Mouse (Mus musculus) midbrain, embryonic 13.5 days (tissue): ENCODE measurements around the gene Stt3b. TPM values are rescaled to one million over a fixed set of nuclear protein-coding genes. Genes with fewer than 3 reads are reported as not detected.

Experiments used
- ATAC-seq: fragments of 200-750 bp; cut with Nextera tagmentation; 2 replicates; pipeline ENCODE4 v1.8.0; 2017; ENCODE audit warnings: mild to moderate bottlenecking, moderate TSS enrichment, moderate library complexity
- H3K27ac ChIP-seq: fragments of 300-500 bp; sonication (generic); 2 replicates; pipeline ENCODE4 v1.5.1; 2015; ENCODE audit warnings: inconsistent platforms, mild to moderate bottlenecking, moderate library complexity
- H3K27me3 ChIP-seq: fragments of 300-500 bp; sonication (generic); 2 replicates; pipeline ENCODE4 v1.6.1; 2015; ENCODE audit warnings: mild to moderate bottlenecking, inconsistent platforms
- H3K36me3 ChIP-seq: fragments of 300-500 bp; sonication (generic); 2 replicates; pipeline ENCODE4 v1.6.1; 2015; ENCODE audit warnings: mild to moderate bottlenecking, inconsistent platforms
- H3K4me1 ChIP-seq: fragments of 300-500 bp; sonication (generic); replicated peaks from 2 replicates; pipeline ENCODE4 v1.6.1; 2015; ENCODE audit warnings: inconsistent platforms
- H3K4me2 ChIP-seq: fragments of 300-500 bp; sonication (generic); replicated peaks from 2 replicates; pipeline ENCODE4 v1.6.1; 2015; ENCODE audit warnings: moderate library complexity, mild to moderate bottlenecking, inconsistent platforms
- H3K4me3 ChIP-seq: fragments of 300-500 bp; sonication (generic); replicated peaks from 2 replicates; pipeline ENCODE4 v1.5.1; 2015; ENCODE audit warnings: mild to moderate bottlenecking, inconsistent platforms
- H3K9ac ChIP-seq: fragments of 300-500 bp; sonication (generic); replicated peaks from 2 replicates; pipeline ENCODE4 v1.6.1; 2015; ENCODE audit warnings: mild to moderate bottlenecking, inconsistent platforms
- H3K9me3 ChIP-seq: fragments of 300-500 bp; sonication (generic); 2 replicates; pipeline ENCODE4 v1.6.1; 2016; ENCODE audit warnings: mild to moderate bottlenecking, inconsistent platforms
- WGBS: fragments of 180-500 bp; shearing (Covaris S2); methylation state at CpG from one replicate; pipeline ENCODE4 v1.1.7; 2015; 5-methylcytosine and 5-hydroxymethylcytosine counted together
- polyA plus RNA-seq: library from polyadenylated mRNA; unstranded; fragments of >200 nt; fragmentation: Nextera tagmentation; extraction: Ambion mirVana; gene quantifications from 2 replicates; pipeline ENCODE4 v1.2.1, GENCODE M21; 2015

Gene Stt3b
- polyA plus RNA-seq, 1 experiment from 2014 or later, result 74.2 TPM

GRCm38 (mm10) chr9:115257733-115258286, 52.4 kb downstream of the Stt3b start:
- no peaks in the 10 kb centered on the region for H3K4me1 ChIP-seq
- no peak overlapping the region for H3K4me2 ChIP-seq
- no peak overlapping the region for H3K4me3 ChIP-seq
- H3K27ac ChIP-seq, result no peak overlapping the region
- no peaks in the 10 kb centered on the region for H3K27me3 ChIP-seq
- no peak for ATAC-seq
- H3K9ac ChIP-seq, result no peak overlapping the region
- no peaks in the 10 kb centered on the region for H3K9me3 ChIP-seq
- H3K36me3 ChIP-seq, result peaks cover 49% of the 10 kb centered on the region
- 89% methylated on average over 6 of the region's 6 CpGs for WGBS

- WGBS, result 82% methylated on average over 5 of the region's 5 CpGs
- Histone ChIP-seq H3K27ac (no peak overlapping the region), H3K4me1 (no peaks in the 10 kb centered on the region), H3K36me3 (peaks cover 73% of the 10 kb centered on the region), H3K9ac (no peak overlapping the region), H3K9me3 (no peaks in the 10 kb centered on the region), H3K4me2 (no peak overlapping the region), H3K4me3 (no peak overlapping the region), H3K27me3 (no peaks in the 10 kb centered on the region)
- no peak for ATAC-seq
These were observed 61.1 kb downstream of the Stt3b start for GRCm38 (mm10) chr9:115249145-115249544.

- no peaks in the 10 kb centered on the region for H3K4me1 ChIP-seq
- H3K4me3 ChIP-seq, result no peak overlapping the region
- no peak overlapping the region for H3K9ac ChIP-seq
- peaks cover 88% of the 10 kb centered on the region for H3K36me3 ChIP-seq
- no peak overlapping the region for H3K4me2 ChIP-seq
- 89% methylated on average over 6 of the region's 6 CpGs for WGBS
- no peak overlapping the region for H3K27ac ChIP-seq
- no peaks in the 10 kb centered on the region for H3K9me3 ChIP-seq
- H3K27me3 ChIP-seq, result no peaks in the 10 kb centered on the region
- no peak for ATAC-seq
These were observed 65.1 kb downstream of the Stt3b start for GRCm38 (mm10) chr9:115245092-115245491.

GRCm38 (mm10) chr9:115243630-115244029, 66.6 kb downstream of the Stt3b start:
- Histone ChIP-seq H3K4me1 (no peaks in the 10 kb centered on the region), H3K27ac (no peak overlapping the region), H3K9ac (no peak overlapping the region), H3K9me3 (no peaks in the 10 kb centered on the region), H3K36me3 (peaks cover 80% of the 10 kb centered on the region), H3K4me2 (no peak overlapping the region), H3K4me3 (no peak overlapping the region), H3K27me3 (no peaks in the 10 kb centered on the region)
- no peak for ATAC-seq
- 87% methylated on average over 6 of the region's 6 CpGs for WGBS

- Histone ChIP-seq H3K27me3 (no peaks in the 10 kb centered on the region), H3K9ac (no peak overlapping the region), H3K9me3 (no peaks in the 10 kb centered on the region), H3K36me3 (peaks cover 58% of the 10 kb centered on the region), H3K4me2 (no peak overlapping the region), H3K27ac (no peak overlapping the region), H3K4me1 (no peaks in the 10 kb centered on the region), H3K4me3 (no peak overlapping the region)
- ATAC-seq, result no peak
- 90% methylated on average over 5 of the region's 5 CpGs for WGBS
These were observed 70.4 kb downstream of the Stt3b start for GRCm38 (mm10) chr9:115239861-115240260.

- H3K9me3 ChIP-seq, result no peaks in the 10 kb centered on the region
These were observed 72.3 kb downstream of the Stt3b start for GRCm38 (mm10) chr9:115237943-115238342.

GRCm38 (mm10) chr9:115236352-115236841, 73.8 kb downstream of the Stt3b start:
- ATAC-seq, result no peak
- no peak overlapping the region for H3K4me3 ChIP-seq
- no peak overlapping the region for H3K9ac ChIP-seq
- WGBS, result 91% methylated on average over 8 of the region's 8 CpGs
- no peaks in the 10 kb centered on the region for H3K9me3 ChIP-seq
- no peak overlapping the region for H3K27ac ChIP-seq
- H3K36me3 ChIP-seq, result peaks cover 25% of the 10 kb centered on the region
- H3K4me1 ChIP-seq, result no peaks in the 10 kb centered on the region
- H3K4me2 ChIP-seq, result no peak overlapping the region
- H3K27me3 ChIP-seq, result no peaks in the 10 kb centered on the region

More at GRCm38 (mm10) chr9:115237943-115238342, 72.3 kb downstream of the Stt3b start:
- 0 out of 2 replicates have a peak, but pooled peaks have one; percentile 24 for ATAC-seq
- peaks cover 40% of the 10 kb centered on the region for H3K36me3 ChIP-seq
- H3K4me2 ChIP-seq, result no peak overlapping the region
- H3K27me3 ChIP-seq, result no peaks in the 10 kb centered on the region
- no peak overlapping the region for H3K4me3 ChIP-seq
- no peak overlapping the region for H3K27ac ChIP-seq
- no peaks in the 10 kb centered on the region for H3K4me1 ChIP-seq
- H3K9ac ChIP-seq, result no peak overlapping the region

GRCm38 (mm10) chr9:115234561-115234960, 75.7 kb downstream of the Stt3b start:
- peaks cover 5% of the 10 kb centered on the region; the same call in 1 of the 2 replicates for H3K4me1 ChIP-seq
- H3K4me2 ChIP-seq, result no peak overlapping the region
- H3K4me3 ChIP-seq, result no peak overlapping the region
- H3K36me3 ChIP-seq, result 0 out of 2 replicates have a peak, but pooled peaks cover 7% of the 10 kb centered on the region
- no peaks in the 10 kb centered on the region for H3K9me3 ChIP-seq
- H3K27me3 ChIP-seq, result no peaks in the 10 kb centered on the region
- 100% methylated on average over 2 of the region's 2 CpGs for WGBS
- no peak overlapping the region for H3K27ac ChIP-seq
- H3K9ac ChIP-seq, result no peak overlapping the region
- no peak for ATAC-seq

GRCm38 (mm10) chr9:115233721-115234120, 76.5 kb downstream of the Stt3b start:
- no peak for ATAC-seq

GRCm38 (mm10) chr9:115231476-115231875, 78.7 kb downstream of the Stt3b start:
- Histone ChIP-seq H3K27me3 (no peaks in the 10 kb centered on the region), H3K9me3 (no peaks in the 10 kb centered on the region), H3K27ac (no peak overlapping the region), H3K36me3 (0 out of 2 replicates have a peak, but pooled peaks cover 3% of the 10 kb centered on the region), H3K4me2 (no peak overlapping the region), H3K9ac (no peak overlapping the region), H3K4me3 (no peak overlapping the region), H3K4me1 (peaks cover 5% of the 10 kb centered on the region; the same call in 1 of the 2 replicates)
- ATAC-seq, result no peak
- 94% methylated on average over 3 of the region's 3 CpGs for WGBS

More at GRCm38 (mm10) chr9:115233721-115234120, 76.5 kb downstream of the Stt3b start:
- Histone ChIP-seq H3K9ac (no peak overlapping the region), H3K27ac (no peak overlapping the region), H3K36me3 (0 out of 2 replicates have a peak, but pooled peaks cover 7% of the 10 kb centered on the region), H3K9me3 (no peaks in the 10 kb centered on the region), H3K4me3 (no peak overlapping the region), H3K4me2 (no peak overlapping the region), H3K4me1 (peaks cover 5% of the 10 kb centered on the region; the same call in 1 of the 2 replicates), H3K27me3 (no peaks in the 10 kb centered on the region)
- WGBS, result 96% methylated on average over 5 of the region's 5 CpGs

GRCm38 (mm10) chr9:115230141-115230540, 80.1 kb downstream of the Stt3b start:
- peaks cover 5% of the 10 kb centered on the region; the same call in 1 of the 2 replicates for H3K4me1 ChIP-seq
- no peak overlapping the region for H3K4me2 ChIP-seq
- H3K4me3 ChIP-seq, result no peak overlapping the region
- ATAC-seq, result no peak
- WGBS, result 18% methylated on average over 3 of the region's 3 CpGs
- 0 out of 2 replicates have a peak, but pooled peaks cover 3% of the 10 kb centered on the region for H3K36me3 ChIP-seq
- H3K9ac ChIP-seq, result no peak overlapping the region
- no peak overlapping the region for H3K27ac ChIP-seq
- H3K9me3 ChIP-seq, result no peaks in the 10 kb centered on the region
- no peaks in the 10 kb centered on the region for H3K27me3 ChIP-seq

GRCm38 (mm10) chr9:115229676-115230075, 80.5 kb downstream of the Stt3b start:
- ATAC-seq, result no peak
- Histone ChIP-seq H3K4me3 (no peak overlapping the region), H3K36me3 (no peaks in the 10 kb centered on the region), H3K9me3 (no peaks in the 10 kb centered on the region), H3K4me1 (peaks cover 9% of the 10 kb centered on the region), H3K4me2 (no peak overlapping the region), H3K27ac (no peak overlapping the region), H3K9ac (no peak overlapping the region), H3K27me3 (no peaks in the 10 kb centered on the region)
- 74% methylated on average over 10 of the region's 10 CpGs for WGBS

GRCm38 (mm10) chr9:115229145-115229544, 81.1 kb downstream of the Stt3b start:
- no peak overlapping the region for H3K4me2 ChIP-seq
- no peak for ATAC-seq
- peaks cover 12% of the 10 kb centered on the region for H3K4me1 ChIP-seq
- no peaks in the 10 kb centered on the region for H3K9me3 ChIP-seq
- H3K36me3 ChIP-seq, result no peaks in the 10 kb centered on the region
- H3K9ac ChIP-seq, result no peak overlapping the region
- no peaks in the 10 kb centered on the region for H3K27me3 ChIP-seq
- no peak overlapping the region for H3K4me3 ChIP-seq
- H3K27ac ChIP-seq, result no peak overlapping the region
- WGBS, result 71% methylated on average over 4 of the region's 4 CpGs
